Mouse (Mus musculus) adrenal gland, adult 10 weeks (tissue): ENCODE results near the gene Natd1. TPM values are rescaled to one million over a fixed set of nuclear protein-coding genes. Genes with fewer than 3 reads are reported as not detected.

Experiments
- polyA plus RNA-seq: library from polyadenylated mRNA; stranded (reverse); fragments of 350-450 nt; fragmentation: Illumina TruSeq; extraction: RNeasy Lipid Tissue Mini Kit (QIAGEN cat#74804); gene quantifications from one replicate; pipeline ENCODE4 v1.2.3, GENCODE M21; 2014; ENCODE audit warnings: low read depth, low replicate concordance

The Natd1 gene
- polyA plus RNA-seq: 2.3 TPM

DNA sequence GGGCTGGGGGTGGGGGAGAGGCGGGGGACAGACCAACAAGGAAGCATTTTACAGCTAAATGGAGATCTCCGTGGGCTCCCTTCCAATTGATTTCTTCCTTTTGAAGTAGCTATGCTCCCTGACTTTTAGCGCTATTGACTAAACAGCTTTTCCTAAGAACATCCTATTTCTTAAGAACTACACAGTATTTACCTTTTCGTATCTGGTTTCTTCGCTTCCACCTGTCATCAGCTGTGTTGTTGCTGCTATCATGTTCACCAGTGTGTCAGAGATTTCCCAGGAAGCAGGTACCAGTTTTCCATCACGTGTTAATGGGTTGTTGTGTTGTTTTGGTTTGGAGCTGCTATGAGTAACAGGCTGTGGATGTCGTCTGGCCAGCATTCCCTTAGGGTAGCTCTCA lies at the start of gene Natd1:
Gene Natd1, minus strand, starts transcription at position 260 of the 400 bp plus-strand sequence.

DNA sequence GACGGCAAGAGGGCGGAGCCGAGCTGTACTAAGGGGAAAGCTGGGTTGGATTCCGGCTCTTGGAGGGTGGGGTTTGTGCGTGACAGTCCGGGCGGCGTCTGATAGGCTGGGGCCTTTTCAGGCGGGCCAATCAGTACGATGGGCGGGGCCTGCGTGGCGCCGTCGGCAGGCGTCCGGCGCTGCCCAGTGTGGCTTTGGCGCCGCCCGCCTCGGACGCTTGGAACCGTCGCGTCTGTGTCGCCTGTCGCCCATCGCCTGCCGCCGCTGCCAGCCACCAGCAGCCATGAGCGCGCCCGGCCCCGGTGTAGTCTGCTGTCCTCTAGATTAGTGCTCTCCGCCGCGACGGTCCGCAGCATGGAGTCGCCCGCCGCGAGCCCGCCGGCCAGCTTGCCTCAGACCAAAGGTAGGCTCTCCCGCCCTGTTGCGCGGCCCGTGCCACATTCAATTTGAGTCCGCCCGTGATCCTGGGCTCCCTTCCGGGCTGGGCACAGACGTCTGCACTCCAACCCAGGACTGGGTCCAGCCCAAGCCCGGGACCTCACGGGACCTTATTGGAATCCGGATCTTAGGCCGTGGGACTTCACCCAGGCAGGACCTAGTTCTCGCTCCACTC lies 17.4 kb upstream of the Natd1 start, which contains the start of gene Map2k3:
Gene Map2k3, plus strand, starts transcription at position 165 of the 613 bp plus-strand sequence.

DNA sequence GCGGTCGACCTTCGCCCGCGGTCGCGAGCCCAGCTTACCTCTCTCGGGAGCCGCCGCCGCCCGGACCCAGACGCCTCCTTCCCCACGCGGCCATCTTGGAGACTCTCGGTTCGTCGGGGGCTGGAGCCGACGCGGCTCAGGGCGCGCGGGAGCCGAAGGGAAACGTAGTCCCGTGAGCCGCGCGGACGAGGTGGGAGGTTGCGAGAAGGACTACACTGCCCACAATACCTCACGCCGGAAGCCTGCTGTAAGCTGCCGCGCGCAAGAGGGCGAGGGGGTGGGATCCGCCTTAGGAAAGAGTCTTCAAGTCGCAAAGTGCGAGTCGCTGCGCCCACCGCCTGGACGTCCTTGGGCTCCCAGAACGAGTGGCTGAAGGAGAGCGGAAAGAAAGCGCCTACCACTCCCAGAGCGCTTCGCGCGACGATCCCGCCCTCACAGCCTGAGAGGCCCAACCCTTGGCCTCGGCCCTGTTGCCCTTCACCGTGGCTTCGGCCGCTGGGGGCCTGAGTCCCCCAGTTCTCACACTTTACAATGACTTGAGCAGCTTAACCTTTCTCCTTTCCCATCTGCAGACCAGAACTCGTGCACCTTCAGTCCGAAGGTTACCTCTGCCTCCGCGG lies 35.8 kb downstream of the Natd1 start, which contains the start of gene Tmem11:
Gene Tmem11, minus strand, starts transcription at position 598 of the 620 bp plus-strand sequence.

Other genes with a start within 250 kb of the Natd1 start
- 0.52 TPM for gene Llgl1, start 215.0 kb downstream of the Natd1 start, polyA plus RNA-seq
- 8.9 TPM for gene Flii, start 187.5 kb downstream of the Natd1 start, polyA plus RNA-seq
- 0.87 TPM for gene Mief2, start 186.4 kb downstream of the Natd1 start, polyA plus RNA-seq
- 4.9 TPM for gene Top3a, start 137.4 kb downstream of the Natd1 start, polyA plus RNA-seq
- gene Smcr8, start 137.2 kb downstream of the Natd1 start, polyA plus RNA-seq: 14.1 TPM
- 40.2 TPM for gene Shmt1, start 103.0 kb downstream of the Natd1 start, polyA plus RNA-seq
- gene Dhrs7b, start 84.1 kb downstream of the Natd1 start, polyA plus RNA-seq: 5.1 TPM
- gene Tmem11, start 35.5 kb downstream of the Natd1 start, polyA plus RNA-seq: 16.0 TPM
- gene Map2k3, start 17.3 kb upstream of the Natd1 start, polyA plus RNA-seq: 18.3 TPM
- gene Kcnj12, start 107.8 kb upstream of the Natd1 start, polyA plus RNA-seq: 0.41 TPM
- gene Tnfrsf13b, start 212.0 kb upstream of the Natd1 start, polyA plus RNA-seq: 0.47 TPM